Mouse (Mus musculus) lung, postnatal 0 days (tissue): Measurements from ENCODE around the gene Jph3. TPM values are rescaled to one million over a fixed set of nuclear protein-coding genes. Genes with fewer than 3 reads are reported as not detected.

Experiments used
- ATAC-seq: fragments of 200-750 bp; cut with Nextera tagmentation; 2 replicates; pipeline ENCODE4 v1.8.0; 2017; ENCODE audit warnings: moderate library complexity
- DNase-seq: peaks from one replicate; pipeline ENCODE4 v3.0.0-alpha.2; 2016; ENCODE audit warnings: low spot score
- H3K27ac ChIP-seq: fragments of 300-500 bp; sonication (generic); 2 replicates; pipeline ENCODE4 v1.5.1; 2014; ENCODE audit warnings: antibody characterized with exemption, mild to moderate bottlenecking, low read length, mixed read lengths
- H3K27me3 ChIP-seq: fragments of 300-500 bp; sonication (generic); replicated peaks from 2 replicates; pipeline ENCODE4 v1.6.1; 2014; ENCODE audit warnings: low read length, mixed read lengths; ENCODE audit not compliant: insufficient read depth
- H3K36me3 ChIP-seq: fragments of 300-500 bp; sonication (generic); 2 replicates; pipeline ENCODE4 v1.6.1; 2014; ENCODE audit warnings: low read length, mixed read lengths; ENCODE audit not compliant: insufficient read depth
- H3K4me1 ChIP-seq: fragments of 300-500 bp; sonication (generic); 2 replicates; pipeline ENCODE4 v1.6.1; 2014; ENCODE audit warnings: antibody characterized with exemption, low read depth, low read length, mixed read lengths; ENCODE audit not compliant: insufficient read depth
- H3K4me2 ChIP-seq: fragments of 300-500 bp; sonication (generic); replicated peaks from 2 replicates; pipeline ENCODE4 v1.6.1; 2014; ENCODE audit warnings: low read depth, mild to moderate bottlenecking, low read length, moderate library complexity, mixed read lengths
- H3K4me3 ChIP-seq: fragments of 300-500 bp; sonication (generic); 2 replicates; pipeline ENCODE4 v1.5.1; 2014; ENCODE audit warnings: low read depth, low read length
- H3K9ac ChIP-seq: fragments of 300-500 bp; sonication (generic); replicated peaks from 2 replicates; pipeline ENCODE4 v1.6.1; 2014; ENCODE audit warnings: low read depth, mild to moderate bottlenecking
- H3K9me3 ChIP-seq: fragments of 300-500 bp; sonication (generic); 2 replicates; pipeline ENCODE4 v1.6.1; 2016; ENCODE audit warnings: low read length, mixed read lengths
- CTCF ChIP-seq: IDR thresholded peaks from 2 replicates; pipeline ENCODE4 v1.5.1; 2016; ENCODE audit warnings: antibody characterized with exemption, mild to moderate bottlenecking
- EP300 ChIP-seq: IDR thresholded peaks from 2 replicates; pipeline ENCODE4 v1.6.1; 2016; ENCODE audit warnings: antibody characterized with exemption, mild to moderate bottlenecking, control low read depth
- WGBS: fragments of 180-500 bp; shearing (Covaris S2); extraction: QIAGEN DNeasy Blood & Tissue Kit; methylation state at CpG from one replicate; pipeline ENCODE4 v1.1.7; 2014; 5-methylcytosine and 5-hydroxymethylcytosine counted together
- polyA plus RNA-seq: library from polyadenylated mRNA; unstranded; fragments of >200 nt; fragmentation: Nextera tagmentation; extraction: Ambion mirVana; gene quantifications from 2 replicates; pipeline ENCODE4 v1.2.1, GENCODE M21; 2015

Jph3 gene
- polyA plus RNA-seq, 1 experiment from 2014 or later = 0.08 TPM

- TF ChIP-seq CTCF (no peak), EP300 (no peak)
- WGBS = 10% methylated on average over 26 of the region's 26 CpGs
- no peaks in the 10 kb centered on the region for H3K36me3 ChIP-seq
- no peak overlapping the region for H3K4me3 ChIP-seq
- H3K4me1 ChIP-seq = no peaks in the 10 kb centered on the region
- H3K27me3 ChIP-seq = peaks cover 54% of the 10 kb centered on the region
- no peak overlapping the region for H3K27ac ChIP-seq
- no peak overlapping the region for H3K4me2 ChIP-seq
- no peaks in the 10 kb centered on the region for H3K9me3 ChIP-seq
- DNase-seq = no peak
- ATAC-seq = no peak
- no peak overlapping the region for H3K9ac ChIP-seq
Measured at GRCm38 (mm10) chr8:121731471-121732333, 2.3 kb downstream of the Jph3 start.

- Histone ChIP-seq H3K27me3 (peaks cover 54% of the 10 kb centered on the region), H3K27ac (no peak overlapping the region), H3K9ac (no peak overlapping the region), H3K9me3 (no peaks in the 10 kb centered on the region), H3K36me3 (no peaks in the 10 kb centered on the region), H3K4me2 (no peak overlapping the region), H3K4me3 (no peak overlapping the region), H3K4me1 (no peaks in the 10 kb centered on the region)
- ATAC-seq = no peak
- DNase-seq = no peak
- TF ChIP-seq CTCF = no peak
- no peak for TF ChIP-seq EP300
- 43% methylated on average over 4 of the region's 4 CpGs for WGBS
Measured at GRCm38 (mm10) chr8:121732334-121732665, 2.9 kb downstream of the Jph3 start.

- TF ChIP-seq EP300 (no peak), CTCF (no peak)
- no peak overlapping the region for H3K4me2 ChIP-seq
- no peak for ATAC-seq
- no peak overlapping the region for H3K27ac ChIP-seq
- H3K9ac ChIP-seq = no peak overlapping the region
- no peaks in the 10 kb centered on the region for H3K4me1 ChIP-seq
- DNase-seq = no peak
- no peaks in the 10 kb centered on the region for H3K36me3 ChIP-seq
- no peaks in the 10 kb centered on the region for H3K9me3 ChIP-seq
- peaks cover 40% of the 10 kb centered on the region for H3K27me3 ChIP-seq
- WGBS = 76% methylated on average over 16 of the region's 16 CpGs
- H3K4me3 ChIP-seq = no peak overlapping the region
Measured at GRCm38 (mm10) chr8:121734262-121734661, 4.8 kb downstream of the Jph3 start.

GRCm38 (mm10) chr8:121736236-121736635 is 6.8 kb downstream of the Jph3 start:
- Histone ChIP-seq H3K36me3 (no peaks in the 10 kb centered on the region), H3K4me2 (no peak overlapping the region), H3K27ac (no peak overlapping the region), H3K9me3 (no peaks in the 10 kb centered on the region), H3K27me3 (peaks cover 23% of the 10 kb centered on the region), H3K9ac (no peak overlapping the region), H3K4me1 (no peaks in the 10 kb centered on the region), H3K4me3 (no peak overlapping the region)
- DNase-seq (peak; percentile 81), ATAC-seq (0 out of 2 replicates have a peak, but pooled peaks have one; percentile 35)
- WGBS = 8% methylated on average over 7 of the region's 7 CpGs
- TF ChIP-seq CTCF = no peak
- TF ChIP-seq EP300 = no peak

GRCm38 (mm10) chr8:121740721-121741120 is 11.3 kb downstream of the Jph3 start:
- no peaks in the 10 kb centered on the region for H3K9me3 ChIP-seq
- H3K27ac ChIP-seq = no peak overlapping the region
- WGBS = 80% methylated on average over 10 of the region's 10 CpGs
- no peak for ATAC-seq
- no peak for TF ChIP-seq CTCF
- TF ChIP-seq EP300 = no peak
- H3K4me2 ChIP-seq = no peak overlapping the region
- H3K9ac ChIP-seq = no peak overlapping the region
- H3K36me3 ChIP-seq = no peaks in the 10 kb centered on the region
- DNase-seq = no peak
- no peaks in the 10 kb centered on the region for H3K4me1 ChIP-seq
- no peaks in the 10 kb centered on the region for H3K27me3 ChIP-seq
- no peak overlapping the region for H3K4me3 ChIP-seq

GRCm38 (mm10) chr8:121749501-121749900 is 20.1 kb downstream of the Jph3 start:
- DNase-seq (no peak), ATAC-seq (no peak)
- Histone ChIP-seq H3K9me3 (no peaks in the 10 kb centered on the region), H3K4me1 (no peaks in the 10 kb centered on the region), H3K27ac (no peak overlapping the region), H3K36me3 (no peaks in the 10 kb centered on the region), H3K27me3 (no peaks in the 10 kb centered on the region), H3K9ac (no peak overlapping the region), H3K4me3 (no peak overlapping the region), H3K4me2 (no peak overlapping the region)
- WGBS = 77% methylated on average over 9 of the region's 9 CpGs
- TF ChIP-seq CTCF = no peak
- no peak for TF ChIP-seq EP300
